Mouse (Mus musculus): ENCODE data around the gene 1700007K13Rik. TPM values are rescaled to one million over a fixed set of nuclear protein-coding genes. Genes with fewer than 3 reads are reported as not detected.

The 1700007K13Rik gene
- polyA plus RNA-seq, 1 experiment from 2014 or later = 0.40 TPM

GRCm38 (mm10) chr2:28435401-28435800 lies 30.7 kb downstream of the 1700007K13Rik start:
- no peak for ATAC-seq (replicated peaks; ENCODE audit: insufficient number of reproducible peaks, low FRiP score, low TSS enrichment)
- 82% methylated on average over 11 of the region's 11 CpGs for WGBS (ENCODE audit: insufficient replicate concordance)
- no peak overlapping the region for H3K9ac ChIP-seq (ENCODE audit: low read depth, low read length)
- H3K27ac ChIP-seq (ENCODE audit: low read depth, low read length) = no peak overlapping the region
- H3K4me2 ChIP-seq = no peak overlapping the region
- H3K9me3 ChIP-seq (replicated peaks; ENCODE audit: control insufficient read depth, low read length) = no peaks in the 10 kb centered on the region
- no peaks in the 10 kb centered on the region for H3K27me3 ChIP-seq (ENCODE audit: control insufficient read depth, insufficient read depth, low read length)
- H3K4me1 ChIP-seq (ENCODE audit: control insufficient read depth, insufficient read depth, low read length) = no peaks in the 10 kb centered on the region
- no peak overlapping the region for H3K4me3 ChIP-seq (ENCODE audit: low read depth, low read length)
- H3K36me3 ChIP-seq (ENCODE audit: control insufficient read depth, insufficient read depth, low read length) = no peaks in the 10 kb centered on the region

GRCm38 (mm10) chr2:28433512-28433911 lies 32.6 kb downstream of the 1700007K13Rik start:
- no peak overlapping the region for H3K4me3 ChIP-seq (ENCODE audit: low read depth, low read length)
- H3K27me3 ChIP-seq (ENCODE audit: control insufficient read depth, insufficient read depth, low read length) = no peaks in the 10 kb centered on the region
- H3K9ac ChIP-seq (ENCODE audit: low read depth, low read length) = no peak overlapping the region
- WGBS (ENCODE audit: insufficient replicate concordance) = 0% methylated on average over 1 of the region's 2 CpGs
- no peak overlapping the region for H3K27ac ChIP-seq (ENCODE audit: low read depth, low read length)
- no peaks in the 10 kb centered on the region for H3K36me3 ChIP-seq (ENCODE audit: control insufficient read depth, insufficient read depth, low read length)
- no peaks in the 10 kb centered on the region for H3K4me1 ChIP-seq (ENCODE audit: control insufficient read depth, insufficient read depth, low read length)
- no peak overlapping the region for H3K4me2 ChIP-seq
- ATAC-seq (replicated peaks; ENCODE audit: insufficient number of reproducible peaks, low FRiP score, low TSS enrichment) = no peak
- 0 out of 2 replicates have a peak, but pooled peaks cover 3% of the 10 kb centered on the region for H3K9me3 ChIP-seq (replicated peaks; ENCODE audit: control insufficient read depth, low read length)

DNA sequence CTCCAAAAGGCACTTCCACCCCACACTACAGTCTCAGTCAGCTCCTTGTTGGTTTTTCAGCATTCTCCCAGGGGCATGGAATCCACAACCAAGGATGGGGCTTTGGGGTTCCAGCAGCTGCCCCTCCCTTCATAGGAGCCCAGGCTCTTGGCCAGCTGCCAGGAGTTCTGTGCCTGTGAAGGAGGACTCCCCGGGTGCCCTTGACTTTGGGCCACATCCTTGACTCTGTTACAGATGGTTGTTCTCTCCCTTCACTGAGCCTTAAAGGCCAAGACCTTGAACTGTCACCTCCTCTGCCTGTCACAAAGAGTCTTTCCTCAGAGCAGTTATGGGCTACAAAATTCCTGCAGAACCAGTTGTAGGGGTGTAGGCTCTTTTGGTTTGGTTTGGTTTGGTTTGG lies 33.3 kb downstream of the 1700007K13Rik start:
- Histone ChIP-seq H3K27ac (ENCODE audit: low read depth, low read length) (no peak overlapping the region), H3K4me2 (no peak overlapping the region), H3K9ac (ENCODE audit: low read depth, low read length) (no peak overlapping the region), H3K36me3 (ENCODE audit: control insufficient read depth, insufficient read depth, low read length) (no peaks in the 10 kb centered on the region), H3K9me3 (replicated peaks; ENCODE audit: control insufficient read depth, low read length) (0 out of 2 replicates have a peak, but pooled peaks cover 3% of the 10 kb centered on the region), H3K27me3 (ENCODE audit: control insufficient read depth, insufficient read depth, low read length) (no peaks in the 10 kb centered on the region), H3K4me3 (ENCODE audit: low read depth, low read length) (no peak overlapping the region), H3K4me1 (ENCODE audit: control insufficient read depth, insufficient read depth, low read length) (no peaks in the 10 kb centered on the region)
- WGBS (ENCODE audit: insufficient replicate concordance) = 25% methylated on average over 1 of the region's 1 CpGs
- no peak for ATAC-seq (replicated peaks; ENCODE audit: insufficient number of reproducible peaks, low FRiP score, low TSS enrichment)

DNA sequence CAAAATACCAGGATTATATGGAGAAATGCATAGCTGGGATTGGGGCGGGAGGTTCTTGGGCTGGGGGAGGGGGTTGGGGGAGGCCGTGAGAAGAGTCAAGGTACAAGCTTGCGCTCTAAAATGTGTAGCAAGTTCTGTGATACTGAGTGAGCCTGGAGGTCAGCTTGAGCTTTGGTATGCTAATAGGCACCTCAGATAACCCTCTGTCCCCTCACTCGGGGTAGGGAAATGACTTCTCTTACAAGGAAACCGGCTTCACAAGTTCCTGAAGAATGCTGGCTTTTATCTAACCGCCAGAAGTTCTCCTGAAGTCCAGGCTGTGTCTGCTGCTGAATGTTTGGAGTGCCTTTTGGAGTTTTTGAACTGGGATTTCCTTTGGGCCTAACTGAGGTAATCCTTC lies 35.3 kb downstream of the 1700007K13Rik start:
- Histone ChIP-seq H3K27ac (ENCODE audit: low read depth, low read length) (no peak overlapping the region), H3K4me2 (no peak overlapping the region), H3K36me3 (ENCODE audit: control insufficient read depth, insufficient read depth, low read length) (no peaks in the 10 kb centered on the region), H3K4me1 (ENCODE audit: control insufficient read depth, insufficient read depth, low read length) (no peaks in the 10 kb centered on the region), H3K9ac (ENCODE audit: low read depth, low read length) (no peak overlapping the region), H3K27me3 (ENCODE audit: control insufficient read depth, insufficient read depth, low read length) (no peaks in the 10 kb centered on the region), H3K9me3 (replicated peaks; ENCODE audit: control insufficient read depth, low read length) (0 out of 2 replicates have a peak, but pooled peaks cover 3% of the 10 kb centered on the region), H3K4me3 (ENCODE audit: low read depth, low read length) (no peak overlapping the region)
- no peak for ATAC-seq (replicated peaks; ENCODE audit: insufficient number of reproducible peaks, low FRiP score, low TSS enrichment)
- 37% methylated on average over 6 of the region's 6 CpGs for WGBS (ENCODE audit: insufficient replicate concordance)

DNA sequence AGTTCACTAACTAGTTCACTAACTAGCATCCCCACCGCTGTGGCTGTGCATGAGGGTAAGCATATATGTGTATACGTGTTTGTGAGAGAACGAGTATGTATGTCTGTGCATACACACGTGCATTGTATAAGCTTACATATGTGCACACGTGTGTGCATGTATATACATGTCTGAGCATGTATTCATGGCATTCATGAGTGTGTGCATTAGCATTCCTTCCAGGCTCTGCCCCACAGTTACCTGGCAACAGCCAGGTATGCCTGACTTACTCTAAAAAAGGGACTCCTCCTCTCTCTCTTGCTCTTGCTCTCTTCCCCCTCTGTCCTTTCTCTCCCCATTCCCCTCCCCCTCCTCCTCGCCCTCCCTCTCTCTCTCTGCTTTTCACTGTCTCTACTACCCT lies 38.9 kb downstream of the 1700007K13Rik start:
- WGBS (ENCODE audit: insufficient replicate concordance) = 78% methylated on average over 6 of the region's 6 CpGs
- no peaks in the 10 kb centered on the region for H3K36me3 ChIP-seq (ENCODE audit: control insufficient read depth, insufficient read depth, low read length)

GRCm38 (mm10) chr2:28423167-28423566 lies 43.0 kb downstream of the 1700007K13Rik start:
- Histone ChIP-seq H3K27me3 (ENCODE audit: control insufficient read depth, insufficient read depth, low read length) (peaks cover 7% of the 10 kb centered on the region), H3K4me2 (no peak overlapping the region), H3K4me3 (ENCODE audit: low read depth, low read length) (no peak overlapping the region), H3K27ac (ENCODE audit: low read depth, low read length) (no peak overlapping the region), H3K9me3 (replicated peaks; ENCODE audit: control insufficient read depth, low read length) (no peaks in the 10 kb centered on the region), H3K4me1 (ENCODE audit: control insufficient read depth, insufficient read depth, low read length) (no peaks in the 10 kb centered on the region), H3K9ac (ENCODE audit: low read depth, low read length) (no peak overlapping the region), H3K36me3 (ENCODE audit: control insufficient read depth, insufficient read depth, low read length) (no peaks in the 10 kb centered on the region)
- ATAC-seq (replicated peaks; ENCODE audit: insufficient number of reproducible peaks, low FRiP score, low TSS enrichment) = no peak
- 27% methylated on average over 3 of the region's 3 CpGs for WGBS (ENCODE audit: insufficient replicate concordance)

More for the DNA sequence above, 38.9 kb downstream of the 1700007K13Rik start:
- no peak overlapping the region for H3K9ac ChIP-seq (ENCODE audit: low read depth, low read length)
- H3K4me3 ChIP-seq (ENCODE audit: low read depth, low read length) = no peak overlapping the region
- H3K9me3 ChIP-seq (replicated peaks; ENCODE audit: control insufficient read depth, low read length) = 0 out of 2 replicates have a peak, but pooled peaks cover 3% of the 10 kb centered on the region
- no peak overlapping the region for H3K27ac ChIP-seq (ENCODE audit: low read depth, low read length)
- H3K4me2 ChIP-seq = no peak overlapping the region
- no peak for ATAC-seq (replicated peaks; ENCODE audit: insufficient number of reproducible peaks, low FRiP score, low TSS enrichment)
- no peaks in the 10 kb centered on the region for H3K4me1 ChIP-seq (ENCODE audit: control insufficient read depth, insufficient read depth, low read length)
- H3K27me3 ChIP-seq (ENCODE audit: control insufficient read depth, insufficient read depth, low read length) = no peaks in the 10 kb centered on the region

DNA sequence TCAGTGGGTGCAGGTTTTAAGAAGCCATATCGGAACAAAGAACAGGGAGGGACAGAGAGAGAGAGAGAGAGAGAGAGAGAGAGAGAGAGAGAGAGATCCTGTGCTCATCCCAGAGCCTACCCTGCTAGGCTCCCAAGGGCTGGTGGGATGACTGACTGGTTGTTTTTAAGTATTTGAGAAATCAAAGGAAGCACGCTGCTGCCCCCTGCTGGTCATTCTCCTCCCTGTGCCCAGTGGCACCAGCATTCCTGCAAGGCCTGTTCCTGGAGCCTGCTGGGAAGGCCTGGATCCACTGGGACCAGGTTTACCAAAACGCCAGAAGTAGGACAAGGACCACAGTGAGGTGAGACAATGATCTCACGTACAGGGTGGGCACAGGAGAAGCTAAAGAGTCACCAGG lies 46.2 kb downstream of the 1700007K13Rik start:
- peaks cover 7% of the 10 kb centered on the region for H3K27me3 ChIP-seq (ENCODE audit: control insufficient read depth, insufficient read depth, low read length)
- no peak for ATAC-seq (replicated peaks; ENCODE audit: insufficient number of reproducible peaks, low FRiP score, low TSS enrichment)
- 17% methylated on average over 4 of the region's 4 CpGs for WGBS (ENCODE audit: insufficient replicate concordance)
- H3K27ac ChIP-seq (ENCODE audit: low read depth, low read length) = no peak overlapping the region
- no peak overlapping the region for H3K4me3 ChIP-seq (ENCODE audit: low read depth, low read length)
- H3K9me3 ChIP-seq (replicated peaks; ENCODE audit: control insufficient read depth, low read length) = no peaks in the 10 kb centered on the region
- H3K9ac ChIP-seq (ENCODE audit: low read depth, low read length) = no peak overlapping the region
- H3K36me3 ChIP-seq (ENCODE audit: control insufficient read depth, insufficient read depth, low read length) = no peaks in the 10 kb centered on the region
- peaks cover 15% of the 10 kb centered on the region for H3K4me1 ChIP-seq (ENCODE audit: control insufficient read depth, insufficient read depth, low read length)
- H3K4me2 ChIP-seq = no peak overlapping the region

DNA sequence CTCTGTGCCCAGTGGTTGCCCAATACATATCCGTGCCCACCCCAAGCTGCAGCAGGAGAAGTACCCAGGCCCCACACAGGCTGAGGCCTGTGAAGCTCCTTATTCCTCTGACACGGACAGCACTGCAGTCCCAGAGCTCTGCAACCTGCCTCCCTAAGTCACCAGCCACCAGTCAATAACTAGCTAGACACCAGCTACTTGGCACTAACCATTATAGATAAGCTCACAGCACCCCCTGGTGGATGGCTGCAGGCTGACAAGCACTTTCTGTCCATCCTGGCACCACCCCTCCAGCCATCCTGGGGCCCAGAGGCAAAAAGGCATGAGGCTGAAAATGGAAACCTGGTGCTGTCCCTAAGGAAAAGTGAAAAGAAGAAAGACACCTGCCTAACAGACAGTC lies 48.1 kb downstream of the 1700007K13Rik start:
- no peak overlapping the region for H3K9ac ChIP-seq (ENCODE audit: low read depth, low read length)
- no peak for ATAC-seq (replicated peaks; ENCODE audit: insufficient number of reproducible peaks, low FRiP score, low TSS enrichment)
- peaks cover 7% of the 10 kb centered on the region for H3K27me3 ChIP-seq (ENCODE audit: control insufficient read depth, insufficient read depth, low read length)
- no peak overlapping the region for H3K4me2 ChIP-seq
- no peak overlapping the region for H3K4me3 ChIP-seq (ENCODE audit: low read depth, low read length)
- H3K9me3 ChIP-seq (replicated peaks; ENCODE audit: control insufficient read depth, low read length) = no peaks in the 10 kb centered on the region
- no peak overlapping the region for H3K27ac ChIP-seq (ENCODE audit: low read depth, low read length)
- WGBS (ENCODE audit: insufficient replicate concordance) = 50% methylated on average over 2 of the region's 2 CpGs
- H3K36me3 ChIP-seq (ENCODE audit: control insufficient read depth, insufficient read depth, low read length) = no peaks in the 10 kb centered on the region
- peaks cover 16% of the 10 kb centered on the region for H3K4me1 ChIP-seq (ENCODE audit: control insufficient read depth, insufficient read depth, low read length)

- H3K27ac ChIP-seq (ENCODE audit: low read depth, low read length) = no peak overlapping the region
- no peak overlapping the region for H3K9ac ChIP-seq (ENCODE audit: low read depth, low read length)
- ATAC-seq (replicated peaks; ENCODE audit: insufficient number of reproducible peaks, low FRiP score, low TSS enrichment) = no peak
- H3K4me2 ChIP-seq = no peak overlapping the region
- peaks cover 16% of the 10 kb centered on the region for H3K4me1 ChIP-seq (ENCODE audit: control insufficient read depth, insufficient read depth, low read length)
- no peaks in the 10 kb centered on the region for H3K9me3 ChIP-seq (replicated peaks; ENCODE audit: control insufficient read depth, low read length)
- no peaks in the 10 kb centered on the region for H3K36me3 ChIP-seq (ENCODE audit: control insufficient read depth, insufficient read depth, low read length)
- H3K4me3 ChIP-seq (ENCODE audit: low read depth, low read length) = no peak overlapping the region
- 96% methylated on average over 1 of the region's 1 CpGs for WGBS (ENCODE audit: insufficient replicate concordance)
- H3K27me3 ChIP-seq (ENCODE audit: control insufficient read depth, insufficient read depth, low read length) = peaks cover 17% of the 10 kb centered on the region
Observed at GRCm38 (mm10) chr2:28416511-28416910, 49.6 kb downstream of the 1700007K13Rik start.

Data from heart, embryonic 11.5 days (tissue).